Mouse (Mus musculus) heart, postnatal 0 days (tissue): Measurements from ENCODE around the gene Uhrf1. TPM values are rescaled to one million over a fixed set of nuclear protein-coding genes. Genes with fewer than 3 reads are reported as not detected.

ENCODE experiments used
- ATAC-seq: fragments of 200-750 bp; cut with Nextera tagmentation; 2 replicates; pipeline ENCODE4 v1.8.0; 2017; ENCODE audit warnings: low read depth, moderate number of reproducible peaks, moderate library complexity; ENCODE audit not compliant: insufficient read depth
- DNase-seq: peaks from one replicate; pipeline ENCODE4 v3.0.0-alpha.2; 2016; ENCODE audit warnings: low spot score
- H3K27ac ChIP-seq: fragments of 300-500 bp; sonication (generic); 2 replicates; pipeline ENCODE4 v1.5.1; 2014; ENCODE audit warnings: low read depth, mild to moderate bottlenecking
- H3K27me3 ChIP-seq: fragments of 300-500 bp; sonication (generic); 2 replicates; pipeline ENCODE4 v1.6.1; 2014; ENCODE audit warnings: low read length, mixed read lengths; ENCODE audit not compliant: control insufficient read depth, insufficient read depth
- H3K36me3 ChIP-seq: fragments of 300-500 bp; sonication (generic); replicated peaks from 2 replicates; pipeline ENCODE4 v1.6.1; 2014; ENCODE audit warnings: low read length, mixed read lengths; ENCODE audit not compliant: control insufficient read depth, insufficient read depth
- H3K4me1 ChIP-seq: fragments of 300-500 bp; sonication (generic); 2 replicates; pipeline ENCODE4 v1.6.1; 2014; ENCODE audit warnings: antibody characterized with exemption; ENCODE audit not compliant: control insufficient read depth, insufficient read depth
- H3K4me2 ChIP-seq: fragments of 300-500 bp; sonication (generic); 2 replicates; pipeline ENCODE4 v1.6.1; 2014; ENCODE audit warnings: low read depth, mild to moderate bottlenecking, low read length, moderate library complexity
- H3K4me3 ChIP-seq: fragments of 300-500 bp; sonication (generic); 2 replicates; pipeline ENCODE4 v1.5.1; 2014; ENCODE audit warnings: low read depth, low read length
- H3K9ac ChIP-seq: fragments of 300-500 bp; sonication (generic); replicated peaks from 2 replicates; pipeline ENCODE4 v1.6.1; 2014; ENCODE audit warnings: low read depth, low read length, mixed read lengths
- H3K9me3 ChIP-seq: fragments of 300-500 bp; sonication (generic); replicated peaks from 2 replicates; pipeline ENCODE4 v1.6.1; 2016; ENCODE audit warnings: low read length; ENCODE audit not compliant: control insufficient read depth
- CTCF ChIP-seq: IDR thresholded peaks from 2 replicates; pipeline ENCODE4 v1.5.1; 2016; ENCODE audit warnings: antibody characterized with exemption, control low read depth, low read depth
- EP300 ChIP-seq: IDR thresholded peaks from 2 replicates; pipeline ENCODE4 v1.6.1; 2016; ENCODE audit warnings: antibody characterized with exemption, low read depth
- WGBS: fragments of 180-500 bp; shearing (Covaris S2); extraction: QIAGEN DNeasy Blood & Tissue Kit; methylation state at CpG from one replicate; pipeline ENCODE4 v1.1.7; 2014; 5-methylcytosine and 5-hydroxymethylcytosine counted together
- polyA plus RNA-seq: library from polyadenylated mRNA; unstranded; fragments of >200 nt; fragmentation: Nextera tagmentation; extraction: Ambion mirVana; gene quantifications from 2 replicates; pipeline ENCODE4 v1.2.1, GENCODE M21; 2015
- total RNA-seq: library from RNA; depleted of rRNA; stranded (reverse); fragments of >200 nt; gene quantifications from 2 replicates; pipeline ENCODE4 v1.2.3, GENCODE M21; 2014; ENCODE audit warnings: low replicate concordance

Gene Uhrf1
- total and polyA plus RNA-seq, 2 experiments from 2014 or later, result 13.2 to 26.8 TPM

DNA sequence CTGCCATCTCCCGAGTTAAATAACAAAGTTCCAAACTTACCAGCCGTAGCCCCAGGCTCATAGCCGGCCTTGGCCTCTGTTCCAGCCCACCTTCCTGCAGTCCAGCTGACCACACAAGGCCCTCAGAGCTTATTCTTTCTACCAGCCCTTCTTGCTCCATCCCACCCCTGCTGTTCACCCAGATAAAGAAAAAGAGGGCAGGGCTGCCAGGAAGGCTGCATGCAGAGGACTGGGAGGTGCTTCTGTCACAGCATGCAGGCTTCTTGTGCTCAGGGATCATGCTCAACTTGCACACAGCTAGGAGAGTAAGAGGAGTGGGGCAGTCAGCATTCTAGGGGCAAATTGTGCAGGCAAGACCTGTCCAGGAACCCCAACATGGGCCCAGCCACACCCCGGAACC lies 45.0 kb downstream of the Uhrf1 start:
- no peak overlapping the region for H3K4me3 ChIP-seq
- H3K27me3 ChIP-seq, result no peaks in the 10 kb centered on the region
- H3K27ac ChIP-seq, result no peak overlapping the region
- TF ChIP-seq CTCF, result no peak
- TF ChIP-seq EP300, result no peak
- DNase-seq, result no peak
- no peaks in the 10 kb centered on the region for H3K9me3 ChIP-seq
- H3K4me1 ChIP-seq, result no peaks in the 10 kb centered on the region
- H3K9ac ChIP-seq, result no peak overlapping the region
- WGBS, result 62% methylated on average over 4 of the region's 4 CpGs
- no peak overlapping the region for H3K4me2 ChIP-seq
- H3K36me3 ChIP-seq, result peaks cover 11% of the 10 kb centered on the region
- ATAC-seq, result no peak

GRCm38 (mm10) chr17:56348586-56348985 lies 45.5 kb downstream of the Uhrf1 start:
- DNase-seq (no peak), ATAC-seq (no peak)
- H3K27me3 ChIP-seq, result no peaks in the 10 kb centered on the region
- no peak overlapping the region for H3K27ac ChIP-seq
- H3K9ac ChIP-seq, result no peak overlapping the region
- H3K4me2 ChIP-seq, result no peak overlapping the region
- no peaks in the 10 kb centered on the region for H3K4me1 ChIP-seq
- no peak overlapping the region for H3K4me3 ChIP-seq
- no peaks in the 10 kb centered on the region for H3K9me3 ChIP-seq
- H3K36me3 ChIP-seq, result peaks cover 16% of the 10 kb centered on the region
- TF ChIP-seq CTCF, result no peak
- TF ChIP-seq EP300, result no peak

- Histone ChIP-seq H3K4me3 (no peak overlapping the region), H3K36me3 (peaks cover 36% of the 10 kb centered on the region), H3K27ac (no peak overlapping the region), H3K4me1 (no peaks in the 10 kb centered on the region), H3K27me3 (no peaks in the 10 kb centered on the region), H3K4me2 (no peak overlapping the region), H3K9ac (no peak overlapping the region), H3K9me3 (no peaks in the 10 kb centered on the region)
- DNase-seq (peak; percentile 68), ATAC-seq (peak; percentile 70)
- no peak for TF ChIP-seq EP300
- peak; percentile 93 for TF ChIP-seq CTCF
- WGBS, result 30% methylated on average over 2 of the region's 2 CpGs
Observed at GRCm38 (mm10) chr17:56350694-56351093, 47.6 kb downstream of the Uhrf1 start.

DNA sequence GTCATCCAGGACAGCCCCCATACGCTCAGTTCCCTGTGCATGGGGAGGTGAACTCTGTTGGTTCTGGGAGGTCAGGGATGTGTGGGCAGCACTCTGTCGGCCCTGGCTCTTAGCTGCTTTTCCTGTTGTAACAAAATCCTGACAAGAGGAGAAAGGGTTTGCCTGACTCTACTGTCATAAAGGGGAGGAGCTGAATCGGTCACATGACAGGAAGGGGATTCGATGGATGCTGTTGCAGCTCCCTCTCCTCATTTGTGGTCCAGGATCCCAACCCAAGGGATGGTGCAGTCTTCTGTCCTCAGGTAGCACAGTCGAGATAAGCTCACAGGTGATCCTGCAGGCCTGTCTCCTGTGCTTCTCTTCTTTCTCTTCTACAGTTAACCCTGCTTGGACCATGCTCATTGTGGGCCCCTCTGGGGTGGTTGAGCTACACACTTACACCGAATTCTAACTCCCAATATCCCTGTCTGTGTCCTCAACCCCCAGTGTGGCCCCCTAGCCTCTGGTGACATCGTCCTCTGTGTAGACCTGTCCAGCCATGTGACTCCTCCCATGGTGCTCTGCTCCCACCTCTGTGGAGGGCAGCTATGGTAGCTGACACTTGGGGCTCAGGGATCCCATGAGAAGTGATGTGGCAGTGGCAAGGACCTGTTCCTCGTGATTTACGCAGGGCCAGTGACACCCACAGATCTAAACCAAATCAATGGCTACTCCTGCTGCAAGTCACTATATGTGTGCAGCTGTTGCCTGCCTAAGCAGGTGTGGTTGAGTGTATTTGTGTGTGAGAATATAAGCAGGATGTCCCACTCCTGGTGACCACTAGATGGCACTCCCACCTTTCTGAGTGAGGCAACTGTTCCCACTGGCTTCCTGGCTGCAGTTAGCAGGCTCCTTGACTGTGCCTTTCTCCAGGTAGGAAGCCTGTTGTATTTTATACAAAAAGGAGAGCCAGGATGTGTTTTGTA lies 54.1 kb downstream of the Uhrf1 start:
- peaks cover 69% of the 10 kb centered on the region for H3K36me3 ChIP-seq
- 59% methylated on average over 9 of the region's 9 CpGs for WGBS
- H3K27me3 ChIP-seq, result no peaks in the 10 kb centered on the region
- H3K4me1 ChIP-seq, result no peaks in the 10 kb centered on the region
- H3K4me3 ChIP-seq, result no peak overlapping the region
- DNase-seq, result peak; percentile 76
- H3K9ac ChIP-seq, result no peak overlapping the region
- no peak overlapping the region for H3K27ac ChIP-seq
- TF ChIP-seq EP300 (no peak), CTCF (peak; percentile 96)
- H3K9me3 ChIP-seq, result no peaks in the 10 kb centered on the region
- peak; percentile 74 for ATAC-seq
- H3K4me2 ChIP-seq, result no peak overlapping the region

DNA sequence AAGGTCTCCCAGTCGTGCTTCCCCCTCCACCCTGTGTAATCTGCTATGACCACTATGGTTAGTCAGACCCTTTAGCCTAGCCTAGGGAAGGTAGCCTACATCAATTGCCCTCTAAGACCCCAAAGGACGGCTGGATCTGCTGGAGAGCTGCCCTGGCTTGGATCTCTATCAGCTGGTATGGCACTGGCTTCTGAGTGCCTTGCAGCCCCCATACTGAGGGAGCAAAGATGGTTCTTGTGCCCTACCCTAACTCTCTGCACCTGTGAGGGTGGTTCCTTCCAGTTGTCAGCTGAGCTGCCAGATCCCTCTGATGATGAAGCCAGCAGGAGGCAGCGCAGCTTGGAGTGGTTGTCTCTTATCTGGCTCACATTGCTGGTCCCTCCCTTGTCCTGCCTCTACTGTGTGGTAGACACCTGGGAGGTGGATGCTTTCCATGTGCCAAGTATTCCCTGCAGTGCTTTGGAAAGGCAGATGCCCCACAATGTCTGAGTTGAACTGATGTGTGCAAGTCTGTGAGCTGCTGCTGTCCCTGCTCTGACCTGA lies 56.1 kb downstream of the Uhrf1 start:
- Histone ChIP-seq H3K4me2 (no peak overlapping the region), H3K4me1 (no peaks in the 10 kb centered on the region), H3K9ac (no peak overlapping the region), H3K36me3 (peaks cover 51% of the 10 kb centered on the region), H3K9me3 (no peaks in the 10 kb centered on the region), H3K27ac (no peak overlapping the region), H3K4me3 (no peak overlapping the region), H3K27me3 (no peaks in the 10 kb centered on the region)
- ATAC-seq (no peak), DNase-seq (no peak)
- TF ChIP-seq EP300 (no peak), CTCF (no peak)
- WGBS, result 80% methylated on average over 3 of the region's 3 CpGs
